Mouse (Mus musculus): ENCODE results near the gene Ift122.

The Ift122 gene

GRCm38 (mm10) chr6:115892363-115892762, 39.1 kb downstream of the Ift122 start:
- DNase-seq, result no peak

- DNase-seq, result no peak
Observed at GRCm38 (mm10) chr6:115896346-115896745, 43.1 kb downstream of the Ift122 start.

- no peak for DNase-seq
Observed at GRCm38 (mm10) chr6:115897117-115897516, 43.8 kb downstream of the Ift122 start.

GRCm38 (mm10) chr6:115897926-115898520, 44.8 kb downstream of the Ift122 start:
- no peak for DNase-seq

- DNase-seq, result peak; percentile 74
Observed at GRCm38 (mm10) chr6:115901062-115901461, 47.8 kb downstream of the Ift122 start.

GRCm38 (mm10) chr6:115901489-115901931, 48.2 kb downstream of the Ift122 start:
- DNase-seq, result peak; percentile 57

GRCm38 (mm10) chr6:115902545-115902944, 49.3 kb downstream of the Ift122 start:
- no peak for DNase-seq

- DNase-seq, result no peak
Observed at GRCm38 (mm10) chr6:115905568-115905967, 52.3 kb downstream of the Ift122 start.

- DNase-seq, result no peak
Observed at GRCm38 (mm10) chr6:115906455-115906854, 53.2 kb downstream of the Ift122 start.

DNA sequence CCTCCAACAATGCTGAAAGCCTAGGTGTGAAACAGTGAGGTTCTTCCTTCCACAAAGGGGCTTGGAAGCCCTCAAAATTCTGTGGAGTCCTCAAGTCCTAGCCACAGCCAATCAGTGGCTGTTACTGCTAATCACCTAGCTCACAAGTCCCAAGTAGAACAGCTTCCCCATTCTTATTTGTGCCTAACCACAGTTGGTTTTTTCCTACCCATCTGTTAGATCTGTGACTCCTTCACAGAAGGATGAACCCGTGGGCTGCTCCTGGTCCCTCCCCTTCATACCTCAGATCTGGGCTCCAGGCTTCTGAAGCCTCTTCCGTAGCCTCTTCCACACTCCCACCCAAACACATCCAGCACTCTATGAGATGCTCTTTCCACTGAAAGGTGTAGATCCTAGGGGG, 53.6 kb downstream of the Ift122 start:
- DNase-seq, result no peak

GRCm38 (mm10) chr6:115908421-115908982, 55.2 kb downstream of the Ift122 start:
- DNase-seq, result no peak

- no peak for DNase-seq
Observed at GRCm38 (mm10) chr6:115909052-115909451, 55.8 kb downstream of the Ift122 start.

DNA sequence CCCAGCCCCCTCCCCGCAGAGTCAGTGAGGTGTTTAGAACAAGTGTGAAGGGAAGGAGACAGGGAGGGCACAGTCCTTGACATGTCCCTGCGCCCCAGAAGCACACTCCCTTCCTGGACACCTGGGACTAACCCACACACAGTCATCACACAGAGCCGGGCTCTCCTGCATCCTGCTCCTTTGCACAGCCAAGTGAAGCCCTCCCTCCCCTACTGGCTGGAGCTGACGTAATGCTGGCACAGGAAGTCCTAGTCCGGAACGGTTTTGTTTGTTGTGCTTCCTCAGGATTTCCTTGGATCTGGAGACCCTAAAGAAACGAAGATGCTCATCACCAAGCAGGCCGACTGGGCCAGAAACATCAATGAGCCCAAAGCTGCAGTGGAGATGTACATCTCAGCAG, 56.7 kb downstream of the Ift122 start:
- no peak for DNase-seq

- no peak for DNase-seq
Observed at GRCm38 (mm10) chr6:115911763-115912162, 58.5 kb downstream of the Ift122 start.

DNA sequence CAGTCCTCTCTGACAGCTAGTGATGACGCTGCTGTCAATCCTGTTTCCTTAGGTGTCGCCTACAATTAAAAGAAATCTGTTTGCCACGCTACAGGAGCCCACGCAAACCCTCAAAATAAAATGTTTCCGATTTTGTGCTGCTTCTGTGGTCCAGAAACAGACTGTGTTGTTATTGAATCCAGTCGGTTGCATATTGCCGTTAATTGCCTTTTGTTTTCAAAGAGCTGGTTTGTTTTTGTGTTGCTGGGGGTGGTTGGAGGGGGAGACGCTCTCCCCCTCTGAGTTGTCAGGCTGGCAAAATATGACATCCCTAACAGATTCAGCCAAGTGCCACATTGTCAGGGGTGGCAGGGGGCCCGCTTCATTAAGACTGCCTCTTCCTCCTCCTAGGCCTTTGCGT, 60.2 kb downstream of the Ift122 start:
- no peak for DNase-seq

DNA sequence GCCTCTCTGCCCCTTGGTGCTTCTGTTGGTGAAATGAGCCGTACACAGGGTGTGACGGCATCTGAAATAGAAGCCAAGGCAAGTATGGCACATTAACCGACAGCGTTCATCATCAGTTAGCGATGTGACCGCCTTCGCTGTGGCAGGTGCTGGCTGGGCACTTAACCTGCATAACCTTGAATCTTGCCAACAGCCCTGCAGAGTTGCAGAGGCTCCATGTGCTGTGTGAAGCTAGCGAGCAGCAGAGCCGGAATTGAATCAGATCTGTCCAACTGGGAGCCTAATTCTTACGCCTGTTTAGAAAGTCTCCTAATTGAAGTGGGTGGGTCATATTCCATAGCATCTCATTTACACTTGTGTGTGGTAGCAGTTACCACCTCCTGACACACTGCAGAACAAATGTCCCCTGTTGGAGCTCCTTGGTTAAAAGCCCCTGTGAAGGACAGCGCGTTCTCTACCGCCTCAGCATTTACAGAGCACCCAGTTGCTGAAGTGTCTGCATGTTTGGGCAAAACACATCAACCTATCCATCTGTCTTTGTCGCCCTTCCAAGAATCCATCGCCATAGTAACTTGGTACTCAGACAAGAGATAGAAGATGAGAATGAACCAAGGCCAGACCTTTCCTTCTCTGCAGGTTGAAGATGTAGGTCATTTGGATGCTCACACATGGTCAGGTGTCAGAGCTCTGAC, 61.4 kb downstream of the Ift122 start:
- no peak for DNase-seq

DNA sequence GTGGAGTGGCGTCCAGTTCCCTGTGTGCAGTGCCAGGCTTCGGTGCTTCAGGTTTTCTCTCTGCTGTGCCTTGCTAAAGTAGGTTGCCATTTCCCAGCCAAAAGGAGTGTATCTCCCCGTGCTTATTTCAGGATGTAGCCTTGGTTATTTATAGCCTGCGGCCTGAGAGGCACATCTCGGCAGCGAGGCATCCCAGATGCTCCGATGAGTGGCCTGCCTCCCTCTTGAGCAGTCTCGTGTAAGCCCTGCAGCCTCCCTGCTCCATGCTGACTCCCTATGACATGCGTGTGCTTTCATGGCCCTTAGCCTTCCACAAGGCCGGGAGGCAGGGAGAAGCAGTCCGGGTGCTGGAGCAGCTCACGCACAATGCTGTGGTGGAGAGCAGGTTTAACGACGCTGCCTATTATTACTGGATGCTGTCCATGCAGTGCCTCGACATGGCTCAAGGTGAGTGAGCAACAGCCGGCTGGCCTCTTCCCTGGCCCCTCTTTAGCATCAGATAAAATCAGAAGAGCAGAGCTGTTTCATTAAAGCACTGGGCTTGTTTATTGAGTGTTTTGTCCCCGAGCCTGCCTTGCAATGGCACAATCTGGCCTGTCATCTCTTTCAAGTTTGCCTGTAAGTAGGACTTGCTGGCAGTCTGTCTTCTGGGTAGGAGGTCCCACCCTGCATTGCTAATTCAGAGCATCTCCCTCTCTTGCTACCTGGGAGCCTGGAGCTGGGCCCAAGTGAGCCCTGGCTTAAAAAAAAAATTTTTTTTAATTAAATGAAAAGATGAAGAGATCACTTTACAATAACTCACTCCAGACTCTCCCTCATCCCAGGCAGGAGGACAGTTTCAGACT, 62.6 kb downstream of the Ift122 start:
- DNase-seq, result no peak

GRCm38 (mm10) chr6:115916611-115917010, 63.3 kb downstream of the Ift122 start:
- DNase-seq, result no peak

- no peak for DNase-seq
Observed at GRCm38 (mm10) chr6:115918615-115919014, 65.3 kb downstream of the Ift122 start.

- DNase-seq, result no peak
Observed at GRCm38 (mm10) chr6:115919876-115920275, 66.6 kb downstream of the Ift122 start.

GRCm38 (mm10) chr6:115924829-115925228, 71.6 kb downstream of the Ift122 start:
- DNase-seq, result peak; percentile 19

- no peak for DNase-seq
Observed at GRCm38 (mm10) chr6:115926416-115926815, 73.1 kb downstream of the Ift122 start.

Data from embryo, embryonic 11 days (tissue).